Mouse (Mus musculus) gastrocnemius, adult 2 months (tissue): Measurements from ENCODE around the gene Lrit3. TPM values are rescaled to one million over a fixed set of nuclear protein-coding genes. Genes with fewer than 3 reads are reported as not detected.

Experiments used
- DNase-seq: peaks from one replicate; pipeline ENCODE4 v3.0.0; 2022
- H3K27ac ChIP-seq: fragments of 200-600 bp; 2 replicates; pipeline ENCODE4 v1.8.1; 2022; ENCODE audit warnings: mild to moderate bottlenecking
- H3K4me3 ChIP-seq: fragments of 200-600 bp; 2 replicates; pipeline ENCODE4 v1.8.1; 2022; ENCODE audit warnings: mild to moderate bottlenecking, moderate library complexity
- CTCF ChIP-seq: fragments of 200-600 bp; IDR thresholded peaks from 2 replicates; pipeline ENCODE4 v1.8.1; 2022; ENCODE audit warnings: antibody characterized with exemption, mild to moderate bottlenecking, moderate library complexity
- intact Hi-C: fragments of 180-260 bp; cut with DNase I; formaldehyde crosslinking; loops from one replicate; pipeline ENCODE4 v1.15.1; 2025
- total RNA-seq, 2 experiments: library from RNA; stranded (reverse); gene quantifications; 2 replicates each; pipeline ENCODE4 v1.2.3; 2021

Lrit3 gene
- total RNA-seq, 2 experiments from 2014 or later: not detected

GRCm38 (mm10) chr3:129754650-129755604 is 48.9 kb downstream of the Lrit3 start, which contains the start of gene Egf:
Egf (minus strand) TSS chr3:129755316.
- intact Hi-C loops: no loop called here
- no peak for TF ChIP-seq CTCF
- peak within 1 kb of the TSS; percentile 91 for H3K27ac ChIP-seq
- peak within 1 kb of the TSS; percentile 72 for H3K4me3 ChIP-seq
- DNase-seq: peak; percentile 68

- peak; percentile 50 for DNase-seq
- Histone ChIP-seq H3K27ac (no peak overlapping the region), H3K4me3 (no peak overlapping the region)
- intact Hi-C loops: no loop called here
- peak; percentile 79 for TF ChIP-seq CTCF
These were observed 59.0 kb downstream of the Lrit3 start for GRCm38 (mm10) chr3:129744803-129745202.

- intact Hi-C loops: no loop called here
- Histone ChIP-seq H3K27ac (no peak overlapping the region), H3K4me3 (no peak overlapping the region)
- no peak for TF ChIP-seq CTCF
- no peak for DNase-seq
These were observed 61.0 kb downstream of the Lrit3 start for GRCm38 (mm10) chr3:129742781-129743180.

- intact Hi-C loops: no loop called here
- no peak for TF ChIP-seq CTCF
- DNase-seq: no peak
- H3K4me3 ChIP-seq: no peak overlapping the region
- H3K27ac ChIP-seq: no peak overlapping the region
These were observed 65.3 kb downstream of the Lrit3 start for GRCm38 (mm10) chr3:129738291-129739183.

Other genes with a start within 250 kb of the Lrit3 start
- gene Egf, start 48.7 kb downstream of the Lrit3 start, total RNA-seq: 10 to 100 TPM; 19.3 to 19.6 TPM
- gene Rrh, start 18.6 kb upstream of the Lrit3 start, total RNA-seq: not detected
- 10 to 100 TPM; 17.5 to 19.6 TPM for gene Gar1, start 27.4 kb upstream of the Lrit3 start, total RNA-seq
- not detected for gene Cfi, start 31.9 kb upstream of the Lrit3 start, total RNA-seq
- gene Pla2g12a, start 74.6 kb upstream of the Lrit3 start, total RNA-seq: 100 to 1,000 TPM in 1 of 2 experiments, 10 to 100 TPM in 1; 86.2 to 154 TPM
- gene Casp6, start 97.4 kb upstream of the Lrit3 start, total RNA-seq: 1 to 10 TPM; 2.2 to 2.6 TPM
- 1 to 10 TPM in 1 of 2 experiments, under 1 TPM in 1; 0.82 to 1.1 TPM for gene Mcub, start 166.2 kb upstream of the Lrit3 start, total RNA-seq